ENCODE assay signal across 21 mouse cellular contexts in genomic region chr7:48861796-48862195, GRCm38 (mm10). TPM values are rescaled to one million over a fixed set of nuclear protein-coding genes. Genes with fewer than 3 reads are reported as not detected.
"Had no signal": no experiment of that assay in that cellular context is flagged by ENCODE, and none has a peak within 500 bp of the region (broad histone marks: within the 10 kb centered on the region; RNA-seq: fewer than 3 reads in every experiment).

No protein-coding gene starts in this region.

- H3K4me1 ChIP-seq: midbrain, embryonic 10.5 days; midbrain, embryonic 12.5 days; neural tube, embryonic 13.5 days; neural tube, embryonic 15.5 days had no signal

- H3K27ac ChIP-seq: liver, embryonic 14.5 days; lung, embryonic 15.5 days; macrophage; midbrain, embryonic 10.5 days; midbrain, embryonic 12.5 days; neural tube, embryonic 13.5 days; neural tube, embryonic 15.5 days had no signal

- H3K27me3 ChIP-seq: lung, embryonic 15.5 days; midbrain, embryonic 12.5 days; neural tube, embryonic 13.5 days; neural tube, embryonic 15.5 days had no signal

- H3K9me3 ChIP-seq: lung, embryonic 15.5 days; midbrain, embryonic 10.5 days; midbrain, embryonic 12.5 days; neural tube, embryonic 13.5 days; neural tube, embryonic 15.5 days had no signal

- H3K4me2 ChIP-seq: lung, embryonic 15.5 days; midbrain, embryonic 12.5 days; neural tube, embryonic 13.5 days; neural tube, embryonic 15.5 days had no signal

- H3K4me3 ChIP-seq: lung, embryonic 15.5 days; midbrain, embryonic 10.5 days; midbrain, embryonic 12.5 days; neural tube, embryonic 13.5 days; neural tube, embryonic 15.5 days had no signal

- H3K36me3 ChIP-seq: neural tube, embryonic 13.5 days; neural tube, embryonic 15.5 days had no signal

- ATAC-seq: lung, postnatal 0 days; midbrain, embryonic 16.5 days had no signal

- DNase-seq: lung, adult 2 months; lung, postnatal 14 days; lung, postnatal 36 days; retina, postnatal 1 day; right cerebral cortex, adult 18-20 months; right cerebral cortex, postnatal 25 days; right cerebral cortex, postnatal 4 days; spleen, adult 18-20 months; thymus, adult 18-20 months; thymus, postnatal 14 days; thymus, postnatal 36 days had no signal

- H3K9ac ChIP-seq: liver, embryonic 14.5 days; lung, embryonic 15.5 days; midbrain, embryonic 12.5 days; neural tube, embryonic 13.5 days; neural tube, embryonic 15.5 days had no signal

RNA-seq across cellular contexts. Expression of gene Csrp3, which starts 14.0 kb away (rescaled TPM):
- polyA plus RNA-seq: macrophage; midbrain, embryonic 16.5 days; small intestine, adult 2 months had no signal
